Mouse (Mus musculus) hindbrain, embryonic 14.5 days (tissue): ENCODE measurements at regions not wholly inside any gene's neighbourhood (a gene's known extent, or its start where the extent isn't known, plus 50 kb on each side); places are given as distances from the start of the nearest gene placed in this dataset.

Source experiments
- ATAC-seq: fragments of 200-750 bp; cut with Nextera tagmentation; 2 replicates; pipeline ENCODE4 v1.8.0; 2017; ENCODE audit warnings: moderate number of reproducible peaks, mild to moderate bottlenecking, moderate TSS enrichment, moderate library complexity; ENCODE audit not compliant: low FRiP score
- DNase-seq: peaks from one replicate; pipeline ENCODE4 v3.0.0-alpha.2; 2015; ENCODE audit warnings: low spot score
- H3K27ac ChIP-seq: fragments of 300-500 bp; sonication (generic); 2 replicates; pipeline ENCODE4 v1.5.1; 2014; ENCODE audit warnings: mild to moderate bottlenecking, moderate library complexity
- H3K27me3 ChIP-seq: fragments of 300-500 bp; sonication (generic); 2 replicates; pipeline ENCODE4 v1.6.1; 2014; ENCODE audit warnings: mild to moderate bottlenecking, low read length, mixed read lengths; ENCODE audit not compliant: control insufficient read depth, insufficient read depth
- H3K36me3 ChIP-seq: fragments of 300-500 bp; sonication (generic); replicated peaks from 2 replicates; pipeline ENCODE4 v1.6.1; 2014; ENCODE audit not compliant: control insufficient read depth, insufficient read depth
- H3K4me1 ChIP-seq: fragments of 300-500 bp; sonication (generic); replicated peaks from 2 replicates; pipeline ENCODE4 v1.6.1; 2014; ENCODE audit warnings: antibody characterized with exemption, low read length, mixed read lengths; ENCODE audit not compliant: control insufficient read depth, insufficient read depth
- H3K4me2 ChIP-seq: fragments of 300-500 bp; sonication (generic); replicated peaks from 2 replicates; pipeline ENCODE4 v1.6.1; 2014; ENCODE audit warnings: mild to moderate bottlenecking, moderate library complexity
- H3K4me3 ChIP-seq: fragments of 300-500 bp; sonication (generic); replicated peaks from 2 replicates; pipeline ENCODE4 v1.5.1; 2014; ENCODE audit warnings: mild to moderate bottlenecking, low read length
- H3K9ac ChIP-seq: fragments of 300-500 bp; sonication (generic); 2 replicates; pipeline ENCODE4 v1.6.1; 2014
- H3K9me3 ChIP-seq: fragments of 300-500 bp; sonication (generic); 2 replicates; pipeline ENCODE4 v1.6.1; 2016; ENCODE audit warnings: low read length; ENCODE audit not compliant: control insufficient read depth
- WGBS: fragments of 180-500 bp; shearing (Covaris S2); extraction: QIAGEN DNeasy Blood & Tissue Kit; methylation state at CpG from one replicate; pipeline ENCODE4 v1.1.7; 2014; 5-methylcytosine and 5-hydroxymethylcytosine counted together

DNA sequence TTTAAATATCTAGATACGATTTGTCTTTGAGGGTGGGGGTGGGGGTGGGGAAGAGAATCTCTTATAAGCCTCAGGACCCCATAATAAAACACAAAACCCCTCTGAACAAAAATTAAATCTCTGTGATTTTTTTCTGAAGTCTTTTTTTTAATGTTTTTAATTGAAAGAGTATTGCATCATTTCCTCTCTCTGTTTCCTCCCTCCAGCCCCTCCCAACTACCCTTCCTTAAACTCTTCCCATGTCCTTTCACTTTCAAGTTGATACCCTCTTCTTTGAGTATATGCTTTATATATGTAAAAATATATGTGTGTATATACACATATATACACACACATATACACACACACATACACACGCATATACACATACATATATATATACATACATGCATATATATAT, 58.6 kb upstream of the Mbip start:
- DNase-seq: no peak
- no peak overlapping the region for H3K9ac ChIP-seq
- H3K27ac ChIP-seq: no peak overlapping the region
- no peak overlapping the region for H3K4me3 ChIP-seq
- no peaks in the 10 kb centered on the region for H3K36me3 ChIP-seq
- ATAC-seq: no peak
- WGBS: 87% methylated on average over 2 of the region's 2 CpGs
- H3K4me1 ChIP-seq: no peaks in the 10 kb centered on the region
- H3K9me3 ChIP-seq: no peaks in the 10 kb centered on the region
- H3K27me3 ChIP-seq: no peaks in the 10 kb centered on the region
- H3K4me2 ChIP-seq: no peak overlapping the region

DNA sequence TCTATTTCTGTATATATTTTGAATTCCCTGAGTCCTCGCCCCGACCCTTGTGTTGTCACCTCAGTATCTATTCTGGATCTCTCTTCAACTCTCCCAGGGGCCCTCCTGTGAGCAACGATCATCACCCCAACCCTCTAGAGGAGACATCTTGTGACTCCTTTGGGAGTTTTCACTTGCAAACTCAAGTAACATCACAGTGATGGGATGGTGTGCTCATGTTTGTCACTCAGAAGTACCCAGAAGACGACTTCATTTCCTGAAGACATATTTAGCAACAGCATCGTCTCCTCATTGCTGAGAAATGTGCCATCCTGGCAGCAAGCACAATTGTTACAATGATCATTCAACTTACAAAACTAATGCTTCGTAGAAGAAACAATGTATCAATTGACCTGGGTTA, 57.9 kb upstream of the Mbip start:
- ATAC-seq: no peak
- H3K9me3 ChIP-seq: no peaks in the 10 kb centered on the region
- H3K27ac ChIP-seq: no peak overlapping the region
- 79% methylated on average over 6 of the region's 6 CpGs for WGBS
- no peak overlapping the region for H3K4me3 ChIP-seq
- DNase-seq: no peak
- no peaks in the 10 kb centered on the region for H3K36me3 ChIP-seq
- no peaks in the 10 kb centered on the region for H3K4me1 ChIP-seq
- no peaks in the 10 kb centered on the region for H3K27me3 ChIP-seq
- H3K4me2 ChIP-seq: no peak overlapping the region
- no peak overlapping the region for H3K9ac ChIP-seq

DNA sequence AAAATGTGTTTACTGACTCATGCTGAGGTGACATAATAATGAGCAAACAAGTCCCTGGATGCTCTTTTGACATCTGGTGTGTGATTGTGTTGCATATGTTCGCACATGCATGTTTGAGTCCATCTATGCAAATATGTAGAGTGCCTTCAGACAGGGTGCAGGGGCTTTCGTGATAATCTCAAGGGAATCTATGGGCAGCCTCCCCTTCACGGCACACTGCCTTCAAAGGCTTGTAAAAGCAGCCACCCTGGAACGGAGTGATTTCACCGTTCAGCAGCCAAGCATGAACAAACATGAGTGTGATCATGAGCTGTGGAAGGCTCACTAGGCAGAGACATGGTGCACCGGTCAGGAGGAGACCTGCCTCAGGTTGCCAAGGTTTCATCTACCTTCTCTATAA, 57.1 kb upstream of the Mbip start:
- Histone ChIP-seq H3K4me1 (no peaks in the 10 kb centered on the region), H3K9ac (no peak overlapping the region), H3K36me3 (no peaks in the 10 kb centered on the region), H3K4me2 (no peak overlapping the region), H3K27me3 (no peaks in the 10 kb centered on the region), H3K9me3 (no peaks in the 10 kb centered on the region), H3K27ac (no peak overlapping the region), H3K4me3 (no peak overlapping the region)
- WGBS: 48% methylated on average over 6 of the region's 6 CpGs
- ATAC-seq (no peak), DNase-seq (no peak)

DNA sequence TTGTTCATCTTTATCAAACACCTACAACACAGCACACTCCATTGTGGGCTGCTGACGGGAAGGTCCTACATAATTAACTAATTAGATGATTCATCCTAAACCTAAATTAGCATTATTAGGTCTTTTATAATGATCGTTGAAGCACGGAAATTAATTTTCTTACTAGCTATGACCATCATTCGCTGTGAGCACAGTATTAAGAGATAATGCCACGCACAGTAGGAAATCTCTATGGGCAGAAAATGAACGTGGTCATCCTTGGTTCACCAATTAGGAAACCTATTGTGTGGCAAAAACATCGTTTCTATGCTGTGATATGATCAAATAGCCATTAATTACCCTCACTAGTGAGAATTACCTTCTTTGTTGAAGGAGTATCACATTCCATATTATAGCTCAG, 56.4 kb upstream of the Mbip start:
- H3K4me1 ChIP-seq: no peaks in the 10 kb centered on the region
- H3K36me3 ChIP-seq: no peaks in the 10 kb centered on the region
- H3K9me3 ChIP-seq: no peaks in the 10 kb centered on the region
- no peak overlapping the region for H3K4me3 ChIP-seq
- no peak overlapping the region for H3K4me2 ChIP-seq
- WGBS: 40% methylated on average over 7 of the region's 7 CpGs
- no peak overlapping the region for H3K9ac ChIP-seq
- DNase-seq: no peak
- ATAC-seq: no peak; the same call in 1 of the 2 replicates
- H3K27ac ChIP-seq: no peak overlapping the region
- no peaks in the 10 kb centered on the region for H3K27me3 ChIP-seq
